Mouse (Mus musculus) hindbrain, postnatal 0 days (tissue): ENCODE data around the gene Aasdh. TPM values are rescaled to one million over a fixed set of nuclear protein-coding genes. Genes with fewer than 3 reads are reported as not detected.
A peak's percentile ranks its signal among the peaks of the same experiment; 100 is the strongest.

Experiments
- ATAC-seq: fragments of 200-750 bp; cut with Nextera tagmentation; 2 replicates; pipeline ENCODE4 v1.8.0; 2017; ENCODE audit warnings: mild to moderate bottlenecking, moderate TSS enrichment, moderate library complexity
- DNase-seq: peaks from one replicate; pipeline ENCODE4 v3.0.0-alpha.2; 2015; ENCODE audit warnings: low spot score
- H3K27ac ChIP-seq: fragments of 300-500 bp; sonication (generic); 2 replicates; pipeline ENCODE4 v1.5.1; 2014; ENCODE audit warnings: mild to moderate bottlenecking
- H3K27me3 ChIP-seq: fragments of 300-500 bp; sonication (generic); 2 replicates; pipeline ENCODE4 v1.6.1; 2014; ENCODE audit warnings: low read length, mixed read lengths; ENCODE audit not compliant: insufficient read depth
- H3K36me3 ChIP-seq: fragments of 300-500 bp; sonication (generic); 2 replicates; pipeline ENCODE4 v1.6.1; 2014; ENCODE audit warnings: low read length, mixed read lengths; ENCODE audit not compliant: insufficient read depth
- H3K4me1 ChIP-seq: fragments of 300-500 bp; sonication (generic); 2 replicates; pipeline ENCODE4 v1.6.1; 2014; ENCODE audit warnings: antibody characterized with exemption, low read length, mixed read lengths; ENCODE audit not compliant: insufficient read depth
- H3K4me2 ChIP-seq: fragments of 300-500 bp; sonication (generic); 2 replicates; pipeline ENCODE4 v1.6.1; 2014; ENCODE audit warnings: low read depth, mild to moderate bottlenecking, low read length, moderate library complexity, mixed read lengths
- H3K4me3 ChIP-seq: fragments of 300-500 bp; sonication (generic); 2 replicates; pipeline ENCODE4 v1.5.1; 2014; ENCODE audit warnings: low read length
- H3K9ac ChIP-seq: fragments of 300-500 bp; sonication (generic); replicated peaks from 2 replicates; pipeline ENCODE4 v1.6.1; 2014; ENCODE audit warnings: mild to moderate bottlenecking, low read length, moderate library complexity, mixed read lengths
- H3K9me3 ChIP-seq: fragments of 300-500 bp; sonication (generic); 2 replicates; pipeline ENCODE4 v1.6.1; 2016; ENCODE audit warnings: low read length, mixed read lengths
- CTCF ChIP-seq: IDR thresholded peaks from 2 replicates; pipeline ENCODE4 v1.5.1; 2016; ENCODE audit warnings: antibody characterized with exemption, control low read depth, low read depth
- WGBS: fragments of 180-500 bp; shearing (Covaris S2); extraction: QIAGEN DNeasy Blood & Tissue Kit; methylation state at CpG from one replicate; pipeline ENCODE4 v1.1.7; 2014; 5-methylcytosine and 5-hydroxymethylcytosine counted together
- polyA plus RNA-seq: library from polyadenylated mRNA; unstranded; fragments of >200 nt; fragmentation: Nextera tagmentation; extraction: Ambion mirVana; gene quantifications from 2 replicates; pipeline ENCODE4 v1.2.1, GENCODE M21; 2015
- total RNA-seq: library from RNA; depleted of rRNA; stranded (reverse); fragments of >200 nt; gene quantifications from 2 replicates; pipeline ENCODE4 v1.2.3, GENCODE M21; 2014

Aasdh gene
- total and polyA plus RNA-seq, 2 experiments from 2014 or later, result 9.9 to 10.2 TPM

DNA sequence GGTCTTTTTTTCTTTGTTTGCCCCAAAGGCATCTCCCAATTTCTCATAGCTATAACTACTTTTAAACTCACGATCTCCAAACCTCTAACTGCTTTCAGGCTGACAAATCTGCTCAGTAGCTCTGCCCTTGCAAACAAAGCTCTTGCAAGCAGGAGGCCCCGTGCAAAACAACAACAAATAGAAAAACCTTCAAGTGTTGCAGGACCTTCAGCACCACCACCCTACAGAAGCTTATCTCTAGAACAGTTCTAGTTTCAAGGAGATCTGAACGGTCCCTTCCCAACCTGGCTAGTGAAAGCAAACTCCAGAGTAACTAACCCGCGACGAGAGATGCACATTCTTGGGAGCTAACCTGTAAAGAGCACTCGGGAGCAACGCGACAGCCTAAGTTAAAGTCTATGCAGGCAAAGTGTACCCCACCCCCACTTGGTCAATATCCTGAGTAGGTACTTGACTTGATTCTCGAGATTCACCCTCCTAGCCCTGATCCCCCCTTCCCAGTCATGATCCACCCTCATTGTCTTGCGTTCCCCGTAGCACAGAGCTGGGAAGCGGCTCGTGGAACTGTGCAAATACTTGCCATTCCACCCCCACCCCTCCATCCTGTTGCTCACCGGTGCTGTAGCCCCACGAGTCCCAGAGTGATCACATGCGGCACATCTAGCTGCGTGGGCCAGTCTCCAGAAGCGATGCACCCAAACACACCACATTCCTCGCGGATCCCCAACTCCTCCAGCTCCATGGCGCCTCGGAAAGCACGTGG lies 45.2 kb upstream of the Aasdh start:
- Histone ChIP-seq H3K27me3 (no peaks in the 10 kb centered on the region), H3K4me1 (0 out of 2 replicates have a peak, but pooled peaks cover 6% of the 10 kb centered on the region), H3K27ac (peak overlapping the region; percentile 88), H3K9me3 (no peaks in the 10 kb centered on the region), H3K4me3 (peak overlapping the region; percentile 64), H3K4me2 (peak overlapping the region; percentile 97), H3K9ac (peak overlapping the region; percentile 63), H3K36me3 (no peaks in the 10 kb centered on the region)
- peak; percentile 17 for DNase-seq
- TF ChIP-seq CTCF, result 0 out of 2 replicates have a peak, but pooled peaks have one; percentile 4
- no peak for ATAC-seq
- WGBS, result under 1% methylated on average over 24 of the region's 24 CpGs

DNA sequence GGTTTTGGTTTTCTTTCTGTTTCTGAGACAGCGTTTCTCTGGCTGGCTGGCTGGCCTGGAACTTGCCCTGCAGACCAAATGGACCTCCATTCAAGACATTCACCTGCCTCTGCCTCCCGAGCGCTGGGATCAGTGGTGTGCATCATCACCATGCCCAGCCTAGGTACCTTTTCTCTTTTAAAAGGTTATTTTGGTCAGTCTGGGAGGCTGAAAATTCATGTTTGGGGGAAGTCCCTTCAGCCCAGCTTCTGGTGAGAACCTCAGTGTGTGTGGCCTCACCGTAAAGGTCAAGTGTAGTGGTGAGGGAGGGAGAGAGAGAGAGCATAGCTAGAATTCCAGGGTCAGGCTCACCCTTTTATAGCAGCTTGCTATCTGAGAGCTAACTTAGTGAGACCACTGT lies 42.4 kb upstream of the Aasdh start:
- no peak for ATAC-seq
- no peaks in the 10 kb centered on the region for H3K9me3 ChIP-seq

DNA sequence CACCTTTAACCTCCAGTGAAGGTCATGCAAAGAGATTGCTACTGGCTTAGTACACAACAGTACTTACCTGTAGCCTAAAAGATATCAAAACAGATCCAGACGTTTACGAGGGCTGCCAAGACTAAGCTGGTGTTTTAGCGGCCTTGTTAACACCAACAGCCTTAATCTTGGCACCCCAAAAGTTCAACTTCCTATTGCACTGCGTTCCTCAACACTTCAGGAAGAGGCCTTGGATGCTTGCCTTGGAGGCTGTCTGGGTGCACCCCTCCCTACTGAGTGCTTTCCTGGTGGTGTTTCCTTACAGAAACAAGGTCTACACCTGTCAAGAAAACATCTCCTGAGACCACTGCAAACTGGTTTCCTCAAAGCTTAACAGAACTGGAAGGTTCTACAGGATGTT lies 41.8 kb upstream of the Aasdh start:
- 91% methylated on average over 4 of the region's 4 CpGs for WGBS
- no peak for DNase-seq
- no peaks in the 10 kb centered on the region for H3K4me1 ChIP-seq
- H3K36me3 ChIP-seq, result no peaks in the 10 kb centered on the region
- no peak for ATAC-seq
- H3K9me3 ChIP-seq, result no peaks in the 10 kb centered on the region
- no peak overlapping the region for H3K9ac ChIP-seq
- no peak for TF ChIP-seq CTCF
- no peak overlapping the region for H3K4me2 ChIP-seq
- H3K4me3 ChIP-seq, result no peak overlapping the region
- no peak overlapping the region for H3K27ac ChIP-seq
- no peaks in the 10 kb centered on the region for H3K27me3 ChIP-seq

More for the DNA sequence above, 42.4 kb upstream of the Aasdh start:
- no peak overlapping the region for H3K27ac ChIP-seq
- H3K36me3 ChIP-seq, result no peaks in the 10 kb centered on the region
- H3K9ac ChIP-seq, result no peak overlapping the region
- DNase-seq, result no peak
- H3K4me1 ChIP-seq, result 0 out of 2 replicates have a peak, but pooled peaks cover 4% of the 10 kb centered on the region
- no peaks in the 10 kb centered on the region for H3K27me3 ChIP-seq
- 95% methylated on average over 4 of the region's 4 CpGs for WGBS
- H3K4me2 ChIP-seq, result no peak overlapping the region
- TF ChIP-seq CTCF, result no peak
- H3K4me3 ChIP-seq, result no peak overlapping the region

DNA sequence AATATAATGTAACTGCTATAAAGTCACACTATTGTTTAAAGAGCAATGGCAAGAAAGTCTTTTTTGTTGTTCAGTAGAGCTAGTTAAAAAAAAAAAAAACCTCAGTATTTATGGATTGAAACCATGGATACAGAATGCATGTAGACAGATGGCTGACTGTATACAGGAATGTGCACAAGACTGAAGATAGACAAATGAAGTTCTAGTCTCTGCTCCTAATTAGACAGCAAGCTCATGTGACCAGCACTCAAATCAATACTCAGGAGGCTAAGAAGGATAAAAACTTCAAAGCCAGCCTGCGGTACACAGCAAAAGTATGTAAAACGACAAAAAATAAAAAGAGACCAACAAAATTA lies 40.3 kb upstream of the Aasdh start:
- no peak overlapping the region for H3K4me2 ChIP-seq
- 68% methylated on average over 2 of the region's 2 CpGs for WGBS
- H3K4me3 ChIP-seq, result no peak overlapping the region
- H3K9me3 ChIP-seq, result no peaks in the 10 kb centered on the region
- no peak overlapping the region for H3K9ac ChIP-seq
- no peak for DNase-seq
- H3K27ac ChIP-seq, result no peak overlapping the region
- ATAC-seq, result no peak
- no peaks in the 10 kb centered on the region for H3K4me1 ChIP-seq
- no peaks in the 10 kb centered on the region for H3K27me3 ChIP-seq
- no peak for TF ChIP-seq CTCF
- H3K36me3 ChIP-seq, result no peaks in the 10 kb centered on the region

DNA sequence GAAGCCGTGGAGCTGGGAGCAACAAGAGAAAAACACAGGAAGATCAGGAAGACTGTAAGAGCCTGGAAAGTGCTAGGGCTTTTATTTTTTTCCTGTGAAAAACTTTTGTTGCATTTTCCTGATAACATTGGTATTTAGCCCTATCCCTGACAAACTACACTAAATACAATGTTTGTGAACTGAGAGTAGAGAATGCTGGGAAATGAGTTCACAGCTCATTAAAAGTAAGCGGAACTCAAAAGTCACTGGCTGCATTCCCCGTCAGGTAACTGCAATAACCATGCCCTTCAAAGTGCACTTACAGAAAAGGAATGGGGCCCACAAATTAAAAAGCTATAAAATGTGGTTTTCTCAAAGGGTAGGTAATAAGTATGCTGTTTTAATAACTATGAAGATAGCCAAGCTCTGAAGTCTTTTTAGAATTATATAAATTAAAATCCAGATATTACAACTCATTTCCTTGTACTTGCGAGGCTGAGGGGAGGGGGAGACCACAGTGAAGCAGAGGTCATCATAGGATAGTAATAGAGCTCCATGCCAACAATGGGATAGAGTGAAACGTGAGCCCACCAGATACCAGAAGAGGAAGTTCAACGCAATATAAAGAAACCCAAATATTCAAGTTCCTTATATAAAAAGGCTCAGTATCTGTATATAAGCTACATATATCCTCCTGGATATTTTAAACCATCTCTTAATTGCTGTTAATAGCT lies 39.8 kb upstream of the Aasdh start:
- no peak overlapping the region for H3K9ac ChIP-seq
- H3K4me1 ChIP-seq, result no peaks in the 10 kb centered on the region
- H3K4me2 ChIP-seq, result no peak overlapping the region
- H3K27ac ChIP-seq, result no peak overlapping the region
- H3K27me3 ChIP-seq, result no peaks in the 10 kb centered on the region
- H3K9me3 ChIP-seq, result no peaks in the 10 kb centered on the region
- H3K36me3 ChIP-seq, result no peaks in the 10 kb centered on the region
- ATAC-seq (no peak), DNase-seq (no peak)
- no peak overlapping the region for H3K4me3 ChIP-seq
- 69% methylated on average over 6 of the region's 6 CpGs for WGBS
- no peak for TF ChIP-seq CTCF

DNA sequence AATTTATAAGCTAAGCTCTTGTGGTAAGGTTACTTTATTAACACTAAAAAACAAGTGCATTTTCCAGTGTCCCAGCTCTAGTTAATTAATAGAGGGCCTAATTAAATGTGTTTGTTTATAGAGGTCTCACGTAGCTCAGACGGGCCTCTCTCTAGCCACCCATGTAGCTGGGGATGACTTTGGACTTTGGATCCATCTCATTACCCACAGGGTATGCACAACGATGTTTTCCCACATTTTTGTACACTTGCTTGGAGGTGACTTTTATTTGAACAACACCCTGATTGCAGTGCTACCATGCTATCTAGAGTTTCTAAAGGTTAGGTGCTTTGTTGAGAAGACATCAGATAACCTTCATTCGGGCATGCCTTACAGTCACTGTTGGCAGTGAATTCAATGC lies 37.2 kb upstream of the Aasdh start:
- H3K27ac ChIP-seq, result no peak overlapping the region
- H3K4me1 ChIP-seq, result no peaks in the 10 kb centered on the region
- TF ChIP-seq CTCF, result no peak
- no peak for DNase-seq
- H3K27me3 ChIP-seq, result no peaks in the 10 kb centered on the region
- H3K9me3 ChIP-seq, result no peaks in the 10 kb centered on the region
- H3K4me3 ChIP-seq, result no peak overlapping the region
- H3K9ac ChIP-seq, result no peak overlapping the region
- WGBS, result 90% methylated on average over 4 of the region's 4 CpGs
- no peaks in the 10 kb centered on the region for H3K36me3 ChIP-seq
- no peak overlapping the region for H3K4me2 ChIP-seq
- no peak for ATAC-seq

DNA sequence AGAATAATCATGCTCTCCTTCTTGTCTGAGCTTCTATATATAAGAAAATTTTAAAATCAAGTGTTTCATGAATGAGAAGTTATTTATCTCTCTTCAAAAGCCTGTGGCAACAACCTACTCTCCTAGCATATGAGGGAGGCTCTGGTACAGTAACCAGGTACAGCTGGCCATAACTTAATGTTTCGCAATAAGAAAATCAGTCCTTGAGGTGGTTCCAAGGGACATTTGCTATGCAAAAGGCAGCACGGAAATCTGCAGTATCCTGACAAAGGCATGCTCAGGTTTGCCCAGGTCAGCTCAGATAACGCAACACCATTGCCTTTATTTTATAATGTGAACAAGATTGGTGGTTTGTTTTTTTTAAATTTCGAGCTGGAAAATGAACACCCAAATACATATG lies 36.7 kb upstream of the Aasdh start:
- WGBS, result 93% methylated on average over 4 of the region's 4 CpGs
- no peak for ATAC-seq
- H3K27ac ChIP-seq, result no peak overlapping the region

More for the DNA sequence above, 36.7 kb upstream of the Aasdh start:
- H3K4me1 ChIP-seq, result no peaks in the 10 kb centered on the region
- H3K4me3 ChIP-seq, result no peak overlapping the region
- no peaks in the 10 kb centered on the region for H3K9me3 ChIP-seq
- no peak overlapping the region for H3K4me2 ChIP-seq
- no peak for DNase-seq
- no peak overlapping the region for H3K9ac ChIP-seq
- TF ChIP-seq CTCF, result no peak
- H3K27me3 ChIP-seq, result no peaks in the 10 kb centered on the region
- no peaks in the 10 kb centered on the region for H3K36me3 ChIP-seq
